In genomic region chr8:124463111-124463510, GRCm38 (mm10) we compare ENCODE assay signal across 20 mouse cellular contexts. TPM values are rescaled to one million over a fixed set of nuclear protein-coding genes. Genes with fewer than 3 reads are reported as not detected.
DNase-seq lines count a peak whose midpoint lies in the region; ATAC-seq and TF ChIP-seq lines count a peak whose summit lies in the region.
"Had no signal": no experiment of that assay in that cellular context is flagged by ENCODE, and none has a peak within 500 bp of the region (broad histone marks: within the 10 kb centered on the region; RNA-seq: fewer than 3 reads in every experiment).

No protein-coding gene starts in this region.

- H3K4me1 ChIP-seq in cerebellum, adult 2 months (ENCODE audit: control insufficient read depth, insufficient read depth, low read length), result peaks cover 11% of the 10 kb centered on the region
- no peaks in the 10 kb centered on the region; the same call in 1 of the 2 replicates for H3K4me1 ChIP-seq in midbrain, postnatal 0 days (ENCODE audit: insufficient read depth, low read length)
- H3K4me1 ChIP-seq in midbrain, embryonic 13.5 days (replicated peaks), result peaks cover 8% of the 10 kb centered on the region
- H3K4me1 ChIP-seq: limb, embryonic 10.5 days; liver, embryonic 12.5 days; lung, embryonic 15.5 days had no signal

- no peak overlapping the region for H3K27ac ChIP-seq in cerebellum, adult 2 months (ENCODE audit: insufficient read depth, low read length)
- H3K27ac ChIP-seq in midbrain, postnatal 0 days (ENCODE audit: low read depth, low read length), result no peak overlapping the region
- no peak overlapping the region for H3K27ac ChIP-seq in midbrain, embryonic 13.5 days
- H3K27ac ChIP-seq: forebrain, embryonic 12.5 days; hindbrain, embryonic 13.5 days; limb, embryonic 10.5 days; liver, embryonic 12.5 days; lung, embryonic 15.5 days; midbrain, embryonic 15.5 days had no signal

- no peak for TF ChIP-seq POLR2A in cerebellum, adult 2 months (IDR thresholded peaks at IDR 0.05; ENCODE audit: borderline replicate concordance, insufficient read depth, low read length)

- no peak for ATAC-seq in cerebellum, adult (ENCODE audit: insufficient number of reproducible peaks, low FRiP score, low TSS enrichment)
- ATAC-seq in midbrain, postnatal 0 days (ENCODE audit: low FRiP score), result no peak
- no peak for ATAC-seq in midbrain, embryonic 13.5 days
- ATAC-seq: CD4-positive, CD25-positive, alpha-beta regulatory T cell, adult 4 months; intestine, postnatal 0 days; liver, embryonic 12.5 days; midbrain, embryonic 15.5 days had no signal

- intact Hi-C loops in gastrocnemius, postnatal 14 days (cut with DNase I; ENCODE audit: low total_unique reads), result no loop called here
- intact Hi-C loops in heart, postnatal 14 days (cut with DNase I), result no loop called here

- no peak for TF ChIP-seq CTCF in cerebellum, adult 2 months (IDR thresholded peaks at IDR 0.05; ENCODE audit: borderline replicate concordance, insufficient read depth, low read depth, low read length)
- TF ChIP-seq CTCF in midbrain, postnatal 0 days (IDR thresholded peaks at IDR 0.05), result peak; percentile 40

- no peak overlapping the region for H3K4me2 ChIP-seq in midbrain, postnatal 0 days (ENCODE audit: low read depth, low read length, poor library complexity, severe bottlenecking)
- H3K4me2 ChIP-seq in midbrain, embryonic 13.5 days (replicated peaks), result no peak overlapping the region
- H3K4me2 ChIP-seq: forebrain, embryonic 12.5 days; hindbrain, embryonic 13.5 days; liver, embryonic 12.5 days; lung, embryonic 15.5 days; midbrain, embryonic 15.5 days had no signal

- DNase-seq in cerebellum, adult 2 months, result peak; percentile 25 to 31
- DNase-seq in gastrocnemius, postnatal 14 days, result peak; percentile 24
- no peak for DNase-seq in gastrocnemius, postnatal 4 days (ENCODE audit: low spot score in 2 of 2)
- DNase-seq in midbrain, postnatal 0 days (ENCODE audit: low spot score), result peak; percentile 11
- DNase-seq in mesoderm, embryonic 11.5 days (ENCODE audit: low read depth, low spot score), result peak; percentile 13
- DNase-seq in heart, postnatal 14 days, result no peak
- DNase-seq: adrenal gland, postnatal 36 days; thymus, adult 18-20 months had no signal

- WGBS in cerebellum, adult 2 months, result 8% methylated on average over 4 of the region's 4 CpGs
- WGBS in midbrain, postnatal 0 days, result 25% methylated on average over 4 of the region's 4 CpGs
- 47% methylated on average over 4 of the region's 4 CpGs for WGBS in midbrain, embryonic 13.5 days

- H3K9ac ChIP-seq in midbrain, postnatal 0 days (replicated peaks; ENCODE audit: low read length, poor library complexity, severe bottlenecking), result no peak overlapping the region
- no peak overlapping the region for H3K9ac ChIP-seq in midbrain, embryonic 13.5 days (replicated peaks)
- H3K9ac ChIP-seq: forebrain, embryonic 12.5 days; hindbrain, embryonic 13.5 days; liver, embryonic 12.5 days; lung, embryonic 15.5 days; midbrain, embryonic 15.5 days had no signal

- H3K9me3 ChIP-seq in midbrain, postnatal 0 days (ENCODE audit: low read length), result no peaks in the 10 kb centered on the region
- no peaks in the 10 kb centered on the region for H3K9me3 ChIP-seq in midbrain, embryonic 13.5 days
- H3K9me3 ChIP-seq: forebrain, embryonic 12.5 days; hindbrain, embryonic 13.5 days; limb, embryonic 10.5 days; liver, embryonic 12.5 days; lung, embryonic 15.5 days; midbrain, embryonic 15.5 days had no signal

- no peaks in the 10 kb centered on the region for H3K27me3 ChIP-seq in cerebellum, adult 2 months (ENCODE audit: control insufficient read depth, insufficient read depth, low read length)
- H3K27me3 ChIP-seq in midbrain, postnatal 0 days (ENCODE audit: insufficient read depth, low read length), result no peaks in the 10 kb centered on the region
- no peaks in the 10 kb centered on the region; the same call in 1 of the 2 replicates for H3K27me3 ChIP-seq in midbrain, embryonic 13.5 days
- H3K27me3 ChIP-seq: forebrain, embryonic 12.5 days; liver, embryonic 12.5 days; midbrain, embryonic 15.5 days had no signal

- no peak overlapping the region for H3K4me3 ChIP-seq in cerebellum, adult 2 months (replicated peaks; ENCODE audit: insufficient read depth, low read depth, low read length)
- H3K4me3 ChIP-seq in midbrain, postnatal 0 days (ENCODE audit: low read depth, low read length), result no peak overlapping the region
- no peak overlapping the region for H3K4me3 ChIP-seq in midbrain, embryonic 13.5 days (replicated peaks)
- H3K4me3 ChIP-seq: forebrain, embryonic 12.5 days; hindbrain, embryonic 13.5 days; limb, embryonic 10.5 days; liver, embryonic 12.5 days; lung, embryonic 15.5 days; midbrain, embryonic 15.5 days had no signal

- H3K36me3 ChIP-seq in midbrain, postnatal 0 days (ENCODE audit: insufficient read depth, low read length), result no peaks in the 10 kb centered on the region
- H3K36me3 ChIP-seq in midbrain, embryonic 13.5 days, result no peaks in the 10 kb centered on the region
- H3K36me3 ChIP-seq: forebrain, embryonic 12.5 days; G1E; hindbrain, embryonic 13.5 days; limb, embryonic 10.5 days; liver, embryonic 12.5 days; lung, embryonic 15.5 days; midbrain, embryonic 15.5 days had no signal

RNA-seq across cellular contexts. Expression of gene Pgbd5, which starts 23.7 kb away (rescaled TPM):
- polyA plus RNA-seq in cerebellum, adult 2 months (2012; rRNA removed), result 142 and 155 TPM in 2 replicates
- total RNA-seq in gastrocnemius, postnatal 14 days (2021), result under 1 TPM; 0.57 to 0.73 TPM
- total RNA-seq in gastrocnemius, postnatal 4 days (2021), result 1 to 10 TPM; 2.0 to 2.5 TPM
- 61.1 and 77.0 TPM in 2 replicates for total RNA-seq in midbrain, postnatal 0 days (2014; rRNA removed)
- 12.2 and 13.5 TPM in 2 replicates for polyA plus RNA-seq in midbrain, postnatal 0 days (2015; fragmentation: Nextera tagmentation; extraction: Ambion mirVana)
- 7.6 and 8.6 TPM in 2 replicates for polyA plus RNA-seq in midbrain, embryonic 13.5 days (2015; fragmentation: Nextera tagmentation; extraction: Ambion mirVana)
- 1 to 10 TPM; 2.0 to 2.2 TPM for total RNA-seq in heart, postnatal 14 days (2021)
- total RNA-seq: common myeloid progenitor, adult 5-6 weeks had no signal
- polyA plus RNA-seq: CD4-positive, CD25-positive, alpha-beta regulatory T cell, adult 4 months; G1E had no signal

RNA-seq across cellular contexts. Expression of gene Cog2, which starts 57.5 kb away (rescaled TPM):
- 38.4 and 40.7 TPM in 2 replicates for polyA plus RNA-seq in cerebellum, adult 2 months (2012; rRNA removed)
- total RNA-seq in gastrocnemius, postnatal 14 days (2021), result 10 to 100 TPM; 18.7 to 19.8 TPM
- 10 to 100 TPM; 29.3 to 33.9 TPM for total RNA-seq in gastrocnemius, postnatal 4 days (2021)
- 26.2 and 26.7 TPM in 2 replicates for total RNA-seq in midbrain, postnatal 0 days (2014; rRNA removed)
- polyA plus RNA-seq in midbrain, postnatal 0 days (2015; fragmentation: Nextera tagmentation; extraction: Ambion mirVana), result 15.8 and 18.8 TPM in 2 replicates
- 38.2 and 40.6 TPM in 2 replicates for polyA plus RNA-seq in midbrain, embryonic 13.5 days (2015; fragmentation: Nextera tagmentation; extraction: Ambion mirVana)
- total RNA-seq in heart, postnatal 14 days (2021), result 10 to 100 TPM; 22.0 to 23.7 TPM

Comparison
In these comparisons a context has a peak if more than half of its experiments do, and no peak if none do; other contexts are left out.
1. DNase-seq: peak in cerebellum, adult 2 months (2 of 2), gastrocnemius, postnatal 14 days (single experiment), midbrain, postnatal 0 days (single experiment) and mesoderm, embryonic 11.5 days (single experiment); none in gastrocnemius, postnatal 4 days (0 of 2) and heart, postnatal 14 days (0 of 2).
2. RNA of gene Pgbd5, which starts 23.7 kb away (total RNA-seq): 61.1 to 77.0 TPM in midbrain, postnatal 0 days; 2.0 to 2.5 TPM in gastrocnemius, postnatal 4 days, 2.0 to 2.2 TPM in heart, postnatal 14 days and 0.57 to 0.73 TPM in gastrocnemius, postnatal 14 days; every median in the first group is over 10 times any median in the second.